Mouse (Mus musculus): ENCODE measurements around the gene Pknox1.

DNA sequence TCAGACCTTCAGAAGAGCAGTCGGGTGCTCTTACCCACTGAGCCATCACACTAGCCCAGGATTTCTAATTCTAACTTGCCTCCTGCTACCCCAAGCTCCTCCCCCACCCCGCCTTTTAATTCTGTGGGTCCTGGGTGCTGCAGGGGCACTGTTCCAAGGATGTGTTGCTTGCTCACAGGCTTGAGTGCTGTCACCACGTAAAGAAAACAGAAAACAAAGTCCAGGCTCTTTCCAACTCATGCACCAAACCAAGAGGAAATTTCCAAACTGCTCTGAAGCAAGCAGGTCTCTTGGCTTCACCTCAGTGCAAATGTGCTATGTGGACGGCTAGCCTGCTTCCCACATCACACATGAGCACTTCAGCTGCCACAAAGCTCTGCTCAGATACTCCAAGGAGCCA lies 90.8 kb downstream of the Pknox1 start:
- no peak for TF ChIP-seq CTCF (conservative IDR thresholded peaks at IDR 0.05; ENCODE audit: insufficient read depth, insufficient read length, low read depth, low read length)
- no peak for TF ChIP-seq POLR2A (IDR thresholded peaks at IDR 0.05; ENCODE audit: low read depth, low read length)

Measured in kidney, adult 2 months (tissue).